Mouse (Mus musculus): ENCODE measurements at regions not wholly inside any gene's neighbourhood (a gene's known extent, or its start where the extent isn't known, plus 50 kb on each side); places are given as distances from the start of the nearest gene placed in this dataset.

DNA sequence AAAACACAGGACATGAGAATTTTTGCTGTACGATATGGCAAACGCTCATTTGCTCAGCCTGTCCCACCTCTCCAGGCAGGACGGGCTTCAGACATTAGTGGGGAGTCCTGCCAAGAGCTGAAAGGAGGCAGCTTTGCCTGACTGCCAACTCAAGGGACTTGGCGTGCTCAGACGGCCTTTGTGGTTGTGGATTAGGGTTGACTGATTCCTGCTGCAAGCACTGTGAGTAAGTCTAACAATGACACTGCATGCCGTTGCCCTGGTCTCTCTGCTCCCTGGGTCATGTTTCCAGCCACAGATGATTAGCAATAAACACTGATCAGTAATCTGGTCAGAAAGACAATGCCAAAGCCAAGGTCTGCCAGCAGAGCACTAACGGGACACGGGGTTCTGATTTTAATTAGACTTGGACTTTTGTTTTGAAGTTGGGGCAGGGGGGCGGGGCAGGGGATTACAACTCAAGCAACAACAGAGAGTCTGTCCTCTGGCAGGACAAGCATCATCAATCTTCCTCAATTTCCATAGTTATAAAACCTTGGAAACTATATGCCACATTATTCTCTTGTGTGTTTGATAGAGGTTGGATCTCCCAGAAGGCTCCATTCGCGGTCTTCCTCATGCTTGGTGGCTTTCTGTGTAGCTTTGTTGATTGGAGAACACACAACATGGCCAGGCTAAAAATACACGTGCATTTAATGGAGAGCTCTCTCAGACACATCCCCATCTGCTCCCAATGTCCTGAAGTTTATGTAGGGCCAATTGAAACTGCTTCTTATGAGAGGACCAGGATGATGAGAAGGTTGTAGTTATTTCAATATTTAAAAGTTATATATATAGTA, 486.6 kb downstream of the Ebf1 start:
- no peak for TF ChIP-seq CTCF (IDR thresholded peaks at IDR 0.05; ENCODE audit: insufficient read depth, low read depth, low read length)
- no peak for TF ChIP-seq POLR2A (IDR thresholded peaks at IDR 0.05; ENCODE audit: insufficient read depth, low read depth, low read length)
- 33% methylated on average over 12 of the region's 12 CpGs for WGBS
- H3K4me1 ChIP-seq (ENCODE audit: control insufficient read depth, insufficient read depth, low read length): no peaks in the 10 kb centered on the region
- no peak overlapping the region for H3K27ac ChIP-seq (ENCODE audit: insufficient read depth, low read depth, low read length)
- no peak overlapping the region for H3K4me3 ChIP-seq (ENCODE audit: insufficient read depth, low read depth, low read length)

DNA sequence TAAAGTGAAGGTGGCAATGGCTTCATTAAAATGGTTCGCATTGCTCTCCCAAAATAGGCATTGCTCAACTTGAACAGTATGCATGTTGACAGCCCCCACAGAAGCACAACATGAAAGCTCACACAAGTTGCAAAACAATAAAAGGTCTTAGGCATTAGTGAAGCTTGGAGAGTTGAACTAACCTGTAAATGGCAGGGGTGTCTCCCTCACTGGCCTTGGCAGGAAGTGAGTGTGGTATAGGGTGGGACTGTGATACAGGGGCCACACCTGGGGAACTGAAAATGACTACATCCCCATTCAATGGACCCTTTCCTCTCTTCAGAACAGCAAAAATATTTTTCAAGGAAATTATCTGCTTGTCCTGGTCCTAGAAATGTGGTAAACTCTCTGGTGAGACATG, 499.6 kb downstream of the Ebf1 start:
- 44% methylated on average over 1 of the region's 1 CpGs for WGBS
- Histone ChIP-seq H3K27ac (ENCODE audit: insufficient read depth, low read depth, low read length) (no peak overlapping the region), H3K4me1 (ENCODE audit: control insufficient read depth, insufficient read depth, low read length) (no peaks in the 10 kb centered on the region), H3K4me3 (ENCODE audit: insufficient read depth, low read depth, low read length) (no peak overlapping the region)
- TF ChIP-seq POLR2A (IDR thresholded peaks at IDR 0.05; ENCODE audit: insufficient read depth, low read depth, low read length): no peak
- no peak for TF ChIP-seq CTCF (IDR thresholded peaks at IDR 0.05; ENCODE audit: insufficient read depth, low read depth, low read length)

DNA sequence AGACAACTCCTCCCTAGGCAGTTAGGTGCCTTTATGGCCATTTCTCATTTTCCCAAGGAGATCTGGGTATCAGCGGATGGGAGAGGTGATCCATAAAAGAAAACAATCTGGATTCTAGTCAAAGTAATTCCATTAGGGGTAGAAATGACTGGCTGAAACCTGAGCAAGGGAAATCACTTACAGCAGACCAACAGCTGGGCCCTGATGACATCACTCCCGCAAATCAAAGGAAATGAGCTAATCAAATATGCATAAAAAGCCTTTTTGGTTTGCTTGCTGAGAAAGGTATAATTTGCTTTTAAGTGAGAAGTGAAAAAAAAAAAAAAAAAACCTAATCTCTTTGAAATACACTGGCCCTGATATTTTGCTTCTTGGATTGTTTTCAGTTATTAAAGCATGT, 506.2 kb downstream of the Ebf1 start:
- H3K4me1 ChIP-seq (ENCODE audit: control insufficient read depth, insufficient read depth, low read length): no peaks in the 10 kb centered on the region
- no peak overlapping the region for H3K27ac ChIP-seq (ENCODE audit: insufficient read depth, low read depth, low read length)
- H3K4me3 ChIP-seq (ENCODE audit: insufficient read depth, low read depth, low read length): no peak overlapping the region
- TF ChIP-seq CTCF (IDR thresholded peaks at IDR 0.05; ENCODE audit: insufficient read depth, low read depth, low read length): no peak
- TF ChIP-seq POLR2A (IDR thresholded peaks at IDR 0.05; ENCODE audit: insufficient read depth, low read depth, low read length): no peak
- WGBS: 79% methylated on average over 2 of the region's 2 CpGs

DNA sequence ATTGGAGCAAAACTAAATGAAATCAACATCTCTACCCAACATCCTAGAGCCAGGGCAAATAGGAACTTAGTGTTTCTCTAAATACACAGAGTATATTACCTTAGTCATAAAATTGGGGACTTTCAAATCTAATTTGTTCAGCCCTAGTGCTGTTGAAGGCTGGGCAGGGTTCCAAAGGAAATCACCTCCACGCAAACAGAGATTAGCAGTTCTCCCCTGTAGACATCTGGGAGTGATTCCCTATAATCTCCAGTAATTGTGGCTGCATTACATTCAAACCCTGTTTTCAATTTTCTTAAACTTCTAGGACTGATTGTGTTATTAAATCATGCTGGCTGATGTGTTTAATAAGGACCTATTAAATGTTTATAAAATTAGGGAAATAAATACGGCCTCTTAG, 519.7 kb downstream of the Ebf1 start:
- H3K4me3 ChIP-seq (ENCODE audit: insufficient read depth, low read depth, low read length): no peak overlapping the region
- TF ChIP-seq POLR2A (IDR thresholded peaks at IDR 0.05; ENCODE audit: insufficient read depth, low read depth, low read length) (no peak), CTCF (IDR thresholded peaks at IDR 0.05; ENCODE audit: insufficient read depth, low read depth, low read length) (no peak)
- 55% methylated on average over 2 of the region's 2 CpGs for whole genome bisulfite sequencing
- no peaks in the 10 kb centered on the region for H3K4me1 ChIP-seq (ENCODE audit: control insufficient read depth, insufficient read depth, low read length)
- no peak overlapping the region for H3K27ac ChIP-seq (ENCODE audit: insufficient read depth, low read depth, low read length)

DNA sequence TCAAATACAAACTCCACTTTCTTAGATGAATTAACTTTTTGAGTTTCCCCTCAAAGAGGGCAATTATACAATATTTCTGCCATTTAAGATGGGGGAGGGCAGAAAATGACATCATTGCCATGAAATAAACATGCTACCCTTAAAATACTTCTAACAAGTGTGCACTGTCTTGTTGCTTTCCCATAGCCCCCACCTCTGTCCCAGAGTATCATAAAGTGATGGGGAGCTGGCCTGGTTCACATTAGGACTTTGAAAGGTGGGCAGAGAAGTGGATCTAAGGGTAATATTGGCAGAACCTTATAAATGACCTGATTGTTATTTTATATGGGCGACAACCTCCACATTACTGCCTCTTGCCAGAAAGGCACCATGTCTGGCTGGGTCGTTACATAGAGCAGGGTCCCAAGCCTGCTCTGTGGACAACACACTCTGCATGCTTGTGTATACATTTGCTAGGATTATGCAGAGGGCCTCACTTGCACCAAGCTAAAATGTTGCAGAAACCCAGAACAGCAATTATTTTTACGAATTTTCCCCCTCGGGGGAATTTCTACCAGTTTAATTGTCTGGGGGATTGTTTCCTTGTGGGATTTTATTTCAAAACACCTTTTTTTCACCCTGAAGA, 521.3 kb downstream of the Ebf1 start:
- Histone ChIP-seq H3K27ac (ENCODE audit: insufficient read depth, low read depth, low read length) (no peak overlapping the region), H3K4me3 (ENCODE audit: insufficient read depth, low read depth, low read length) (no peak overlapping the region), H3K4me1 (ENCODE audit: control insufficient read depth, insufficient read depth, low read length) (no peaks in the 10 kb centered on the region)
- TF ChIP-seq CTCF (IDR thresholded peaks at IDR 0.05; ENCODE audit: insufficient read depth, low read depth, low read length): no peak
- no peak for TF ChIP-seq POLR2A (IDR thresholded peaks at IDR 0.05; ENCODE audit: insufficient read depth, low read depth, low read length)
- WGBS: 85% methylated on average over 4 of the region's 4 CpGs

DNA sequence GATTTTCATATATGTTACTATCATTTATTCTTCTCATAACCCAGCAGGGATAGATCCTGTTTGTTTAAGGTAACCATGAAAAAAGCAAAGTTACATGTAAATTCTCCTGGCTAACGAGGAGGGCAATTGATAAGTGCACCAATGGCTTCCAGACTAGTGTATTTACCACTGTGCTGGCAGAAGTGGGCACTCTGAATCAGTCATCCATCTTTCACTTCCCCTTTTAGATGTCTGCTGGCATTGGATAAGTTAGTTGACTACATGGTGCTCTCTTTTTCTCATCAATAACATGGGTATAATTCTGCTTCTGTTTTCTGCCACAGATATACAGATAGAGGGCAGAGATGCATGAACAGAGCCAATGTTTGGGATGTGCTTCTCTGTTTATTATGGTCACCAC, 523.4 kb downstream of the Ebf1 start:
- Histone ChIP-seq H3K4me3 (ENCODE audit: insufficient read depth, low read depth, low read length) (no peak overlapping the region), H3K4me1 (ENCODE audit: control insufficient read depth, insufficient read depth, low read length) (no peaks in the 10 kb centered on the region), H3K27ac (ENCODE audit: insufficient read depth, low read depth, low read length) (no peak overlapping the region)
- TF ChIP-seq POLR2A (IDR thresholded peaks at IDR 0.05; ENCODE audit: insufficient read depth, low read depth, low read length) (no peak), CTCF (IDR thresholded peaks at IDR 0.05; ENCODE audit: insufficient read depth, low read depth, low read length) (no peak)
- WGBS: 94% methylated on average over 1 of the region's 1 CpGs

DNA sequence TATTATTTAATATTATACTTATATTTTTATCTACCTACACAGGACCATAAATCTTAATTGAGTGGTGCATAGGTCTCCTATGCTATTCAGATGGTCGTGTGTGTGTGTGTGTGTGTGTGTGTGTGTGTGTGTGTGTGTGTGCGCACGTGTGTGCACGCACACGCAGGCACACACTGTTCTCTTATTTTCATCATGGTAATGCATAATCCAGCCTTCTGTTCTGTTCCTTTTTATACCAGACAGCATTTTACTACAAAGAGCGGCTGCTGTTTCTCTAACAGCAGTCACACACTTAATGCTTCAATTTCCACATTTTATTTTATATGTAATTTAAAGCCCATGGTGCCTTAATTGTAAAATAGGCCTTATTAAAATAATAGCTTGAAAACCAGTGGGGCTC, 537.0 kb downstream of the Ebf1 start:
- WGBS: 78% methylated on average over 6 of the region's 6 CpGs
- H3K4me1 ChIP-seq (ENCODE audit: control insufficient read depth, insufficient read depth, low read length): 0 out of 2 replicates have a peak, but pooled peaks cover 4% of the 10 kb centered on the region
- H3K27ac ChIP-seq (ENCODE audit: insufficient read depth, low read depth, low read length): no peak overlapping the region
- H3K4me3 ChIP-seq (ENCODE audit: insufficient read depth, low read depth, low read length): no peak overlapping the region
- TF ChIP-seq POLR2A (IDR thresholded peaks at IDR 0.05; ENCODE audit: insufficient read depth, low read depth, low read length) (no peak), CTCF (IDR thresholded peaks at IDR 0.05; ENCODE audit: insufficient read depth, low read depth, low read length) (no peak)

DNA sequence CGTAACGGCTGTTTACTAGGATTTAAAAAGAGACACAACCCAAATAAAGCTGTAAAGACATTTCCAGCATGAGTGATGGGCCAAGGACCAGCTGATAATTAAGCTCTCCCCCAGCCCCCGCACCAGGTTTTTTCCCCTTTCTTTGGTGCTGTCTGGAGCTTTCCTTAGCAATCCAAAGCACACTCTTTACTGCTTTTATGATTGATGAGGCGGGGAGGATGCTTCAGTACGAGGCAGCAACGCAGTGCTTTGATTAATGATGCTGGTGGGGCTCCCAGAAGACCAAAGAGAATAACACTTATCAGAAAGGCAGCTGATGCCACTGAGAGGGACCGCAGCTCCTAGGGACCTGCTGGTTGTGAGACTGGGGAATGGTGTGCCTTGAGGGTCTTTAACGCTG, 537.4 kb downstream of the Ebf1 start:
- Histone ChIP-seq H3K27ac (ENCODE audit: insufficient read depth, low read depth, low read length) (no peak overlapping the region), H3K4me1 (ENCODE audit: control insufficient read depth, insufficient read depth, low read length) (0 out of 2 replicates have a peak, but pooled peaks cover 4% of the 10 kb centered on the region), H3K4me3 (ENCODE audit: insufficient read depth, low read depth, low read length) (no peak overlapping the region)
- 48% methylated on average over 8 of the region's 8 CpGs for WGBS
- no peak for TF ChIP-seq CTCF (IDR thresholded peaks at IDR 0.05; ENCODE audit: insufficient read depth, low read depth, low read length)
- no peak for TF ChIP-seq POLR2A (IDR thresholded peaks at IDR 0.05; ENCODE audit: insufficient read depth, low read depth, low read length)

DNA sequence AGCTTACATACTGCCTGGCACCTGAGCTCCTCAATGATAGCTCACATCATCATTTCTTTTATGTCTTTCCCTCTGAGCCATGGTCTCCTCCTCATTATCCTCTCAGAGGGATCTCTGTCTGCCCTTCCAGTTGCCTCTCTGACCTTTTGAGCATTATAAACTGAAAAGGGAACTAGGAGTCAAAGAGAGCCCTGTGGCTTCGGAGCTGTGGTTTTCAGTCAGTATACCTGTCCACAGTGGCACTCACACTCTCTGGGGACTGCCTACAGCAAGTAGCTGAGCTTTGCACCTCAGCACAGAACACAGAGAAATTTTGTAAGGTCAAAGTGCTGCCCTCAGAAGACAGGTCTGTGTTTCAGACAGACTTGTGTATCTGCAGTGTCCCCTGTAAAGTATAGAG, 538.7 kb downstream of the Ebf1 start:
- no peak for TF ChIP-seq CTCF (IDR thresholded peaks at IDR 0.05; ENCODE audit: insufficient read depth, low read depth, low read length)
- TF ChIP-seq POLR2A (IDR thresholded peaks at IDR 0.05; ENCODE audit: insufficient read depth, low read depth, low read length): no peak
- Histone ChIP-seq H3K4me3 (ENCODE audit: insufficient read depth, low read depth, low read length) (no peak overlapping the region), H3K27ac (ENCODE audit: insufficient read depth, low read depth, low read length) (no peak overlapping the region), H3K4me1 (ENCODE audit: control insufficient read depth, insufficient read depth, low read length) (0 out of 2 replicates have a peak, but pooled peaks cover 4% of the 10 kb centered on the region)
- WGBS: 91% methylated on average over 1 of the region's 1 CpGs
